Mouse (Mus musculus) heart, postnatal 14 days (tissue): ENCODE measurements around the gene Mr1. TPM values are rescaled to one million over a fixed set of nuclear protein-coding genes. Genes with fewer than 3 reads are reported as not detected.
A peak's percentile ranks its signal among the peaks of the same experiment; 100 is the strongest.
"Not testable (repeated sequence)": the region's sequence is repeated elsewhere in the genome, so short reads cannot be mapped to it uniquely, and the experiment has no call there.

Experiments used
- DNase-seq, 2 experiments: peaks; one replicate each; pipeline ENCODE4 v3.0.0; 2021 to 2022
- intact Hi-C: fragments of 180-260 bp; cut with DNase I; formaldehyde crosslinking; loops from one replicate; pipeline ENCODE4 v1.15.1; 2025
- long read RNA-seq, 2 experiments: library from polyadenylated mRNA; stranded (forward); transcript quantifications; one replicate each; pipeline ENCODE4 v2.0.0; 2021
- total RNA-seq, 2 experiments: library from RNA; stranded (reverse); gene quantifications; 2 replicates each; pipeline ENCODE4 v1.2.3; 2021

Mr1 gene
- 1 to 10 TPM; 8.1 to 9.2 TPM for total RNA-seq
- long read RNA-seq, experiment 1, transcript Mr1-201 (6 exons, 2,512 nt) = major isoform, 5 of 10 reads
- long read RNA-seq, experiment 1, partial matches to known transcripts = 0 of 10 reads
- long read RNA-seq, experiment 1, other reads (novel, unspliced or antisense) = 1 of 10 reads
- long read RNA-seq, experiment 2, transcript Mr1-204 (6 exons, 2,949 nt) = major isoform, 6 of 11 reads
- long read RNA-seq, experiment 2, partial matches to known transcripts = 0 of 11 reads
- long read RNA-seq, experiment 2, other reads (novel, unspliced or antisense) = 0 of 11 reads

DNA sequence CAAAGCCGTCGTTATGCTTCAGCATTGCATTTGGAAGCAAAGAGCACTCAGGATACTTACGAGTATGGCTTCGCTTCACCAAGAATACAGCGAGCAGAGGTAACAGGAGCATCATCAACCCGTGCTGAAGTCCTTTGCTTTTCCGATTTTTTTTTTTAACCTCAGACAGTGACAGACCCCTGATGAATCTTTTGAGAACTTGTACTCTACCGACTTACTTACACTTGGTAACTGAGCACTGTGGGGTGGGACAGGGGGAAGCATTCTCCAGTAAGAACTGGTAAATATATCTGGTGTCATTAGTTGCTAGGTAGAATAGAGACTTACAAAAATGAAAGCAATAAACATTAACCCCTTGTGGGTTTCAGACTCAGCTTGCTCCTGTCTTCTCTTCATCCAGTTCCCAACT lies at the start of gene Mr1:
TSS of gene Mr1 (minus strand) at position 243 of the 409 bp plus-strand sequence.
- intact Hi-C loops = no loop called here
- DNase-seq = peak; percentile 17 to 42

GRCm38 (mm10) chr1:155192805-155193368 lies 46.3 kb upstream of the Mr1 start:
- intact Hi-C loops = no loop called here

GRCm38 (mm10) chr1:155191671-155192070 lies 45.1 kb upstream of the Mr1 start:
- intact Hi-C loops = no loop called here
- peak; percentile 34 to 39 for DNase-seq

More at GRCm38 (mm10) chr1:155192805-155193368, 46.3 kb upstream of the Mr1 start:
- no peak for DNase-seq

DNA sequence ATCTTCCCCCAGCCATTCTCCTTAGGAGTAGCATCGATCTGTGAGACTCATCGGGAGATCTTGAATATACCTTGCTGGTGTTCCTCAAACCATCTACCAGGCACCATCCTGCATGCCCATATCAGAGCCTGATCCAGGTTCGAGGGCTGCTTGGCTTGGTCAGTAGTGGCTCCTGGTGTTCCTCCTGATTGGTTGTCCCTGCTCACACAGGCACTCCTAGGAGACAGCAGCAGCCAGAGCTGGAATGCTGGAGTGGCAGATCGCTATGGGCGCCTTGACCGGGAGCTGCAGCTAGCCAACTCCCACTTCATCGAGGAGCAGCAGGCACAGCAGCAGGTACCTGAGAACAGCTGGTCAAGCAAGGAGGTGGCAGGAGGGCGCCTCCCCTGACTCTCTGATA lies 44.6 kb upstream of the Mr1 start:
- intact Hi-C loops = no loop called here
- DNase-seq = no peak

DNA sequence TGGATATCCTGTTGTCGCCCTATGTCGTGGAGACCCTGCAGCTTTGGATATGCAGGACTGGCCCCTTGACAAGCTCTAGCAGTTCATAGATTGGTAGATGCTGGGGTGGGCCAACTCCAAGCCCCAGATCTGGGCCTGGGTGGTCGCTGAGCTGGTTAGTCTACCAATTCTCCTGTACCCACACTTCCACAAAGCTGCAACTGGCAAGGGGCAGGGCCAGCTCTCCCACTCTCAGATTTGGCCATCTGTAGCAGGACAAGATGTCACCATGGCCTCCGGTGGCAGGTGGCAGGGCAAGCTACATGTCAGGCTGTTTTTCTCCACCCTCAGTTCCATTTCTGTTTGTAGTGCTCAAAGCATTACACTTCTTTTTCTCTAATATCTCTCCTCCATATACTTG lies 42.0 kb upstream of the Mr1 start:
- DNase-seq = no peak
- intact Hi-C loops = no loop called here

GRCm38 (mm10) chr1:155184191-155184590 lies 37.6 kb upstream of the Mr1 start:
- intact Hi-C loops = no loop called here
- DNase-seq = no peak

DNA sequence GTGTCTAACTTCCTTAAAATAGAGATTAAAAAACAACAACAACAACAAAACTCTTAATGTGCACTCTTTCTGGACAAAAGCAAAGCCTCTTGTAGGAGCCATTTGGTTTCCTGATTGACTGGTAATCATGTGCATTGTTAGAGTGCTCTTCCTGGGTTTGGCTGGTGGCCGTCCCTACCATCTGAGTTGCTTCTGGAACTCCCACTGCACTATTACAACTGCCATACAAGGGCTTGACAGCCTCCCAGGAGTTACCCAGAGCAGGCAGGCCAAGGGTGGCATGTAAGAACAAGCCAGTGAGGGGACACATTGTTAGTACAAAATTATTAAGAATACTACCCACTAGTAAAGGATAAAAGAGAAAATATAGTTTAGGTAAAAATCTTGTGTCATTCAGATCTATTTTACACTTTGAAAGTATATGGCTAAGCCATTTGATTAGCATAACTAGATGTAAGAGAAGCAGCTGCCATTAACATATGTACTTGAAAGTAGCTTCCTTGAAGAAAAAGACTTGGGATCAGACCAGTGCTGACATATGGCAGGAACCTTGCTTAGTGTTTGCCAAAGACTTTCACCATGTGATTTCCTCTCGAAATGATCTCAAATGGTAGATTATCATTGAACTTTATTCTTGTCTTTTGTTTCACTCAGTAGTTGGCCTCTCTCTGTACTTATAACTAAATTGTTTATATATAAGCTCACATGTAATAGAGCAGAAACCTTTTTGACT lies 31.7 kb upstream of the Mr1 start:
- intact Hi-C loops = no loop called here
- no peak for DNase-seq

- DNase-seq = no peak
- intact Hi-C loops = no loop called here
Measured at GRCm38 (mm10) chr1:155174424-155174823, 27.8 kb upstream of the Mr1 start.

GRCm38 (mm10) chr1:155173644-155174016 lies 27.0 kb upstream of the Mr1 start:
- DNase-seq, intact Hi-C loops: not testable (repeated sequence)

DNA sequence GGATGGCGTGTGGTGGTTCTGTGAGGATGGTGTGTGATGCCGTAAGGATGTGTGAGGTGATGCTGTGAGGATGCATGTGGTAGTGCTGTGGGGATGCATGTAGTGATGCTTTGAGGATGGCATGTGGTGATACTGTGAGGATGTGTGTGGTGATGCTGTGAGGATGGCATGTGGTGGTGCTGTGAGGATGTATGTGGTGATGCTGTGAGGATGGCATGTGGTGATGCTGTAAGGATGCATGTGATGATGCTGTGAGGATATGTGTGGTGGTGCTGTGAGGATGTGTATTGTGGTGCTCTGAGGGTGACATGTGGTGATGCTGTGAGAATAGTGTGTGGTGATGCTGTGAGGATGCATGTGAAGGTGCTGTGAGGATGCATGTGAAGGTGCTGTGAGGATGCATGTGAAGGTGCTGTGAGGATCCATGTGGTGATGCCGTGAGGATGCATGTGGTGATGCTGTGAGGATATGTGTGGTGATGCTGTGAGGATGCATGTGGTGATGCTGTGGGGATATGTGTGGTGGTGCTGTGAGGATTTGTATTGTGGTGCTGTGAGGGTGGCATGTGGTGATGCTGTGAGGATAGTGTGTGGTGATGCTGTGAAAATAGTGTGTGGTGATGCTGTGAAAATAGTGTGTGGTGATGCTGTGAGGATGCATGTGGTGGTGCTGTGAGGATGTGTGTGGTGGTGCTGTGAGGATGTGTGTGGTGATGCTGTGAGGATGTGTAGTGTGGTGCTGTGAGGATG lies 26.5 kb upstream of the Mr1 start:
- DNase-seq = no peak
- intact Hi-C loops = no loop called here

- no peak for DNase-seq
- intact Hi-C loops = no loop called here
Measured at GRCm38 (mm10) chr1:155169935-155170334, 23.3 kb upstream of the Mr1 start.

GRCm38 (mm10) chr1:155167453-155167852 lies 20.8 kb upstream of the Mr1 start:
- no peak for DNase-seq
- intact Hi-C loops = no loop called here

- intact Hi-C loops = loop anchor here (2.0 to 5.0 kb wide), 2 partner anchors 60 to 112 kb away; partner anchors contain the start of gene Ier5
- peak; percentile 70 to 75 for DNase-seq
Measured at GRCm38 (mm10) chr1:155158970-155159484, 12.4 kb upstream of the Mr1 start.

DNA sequence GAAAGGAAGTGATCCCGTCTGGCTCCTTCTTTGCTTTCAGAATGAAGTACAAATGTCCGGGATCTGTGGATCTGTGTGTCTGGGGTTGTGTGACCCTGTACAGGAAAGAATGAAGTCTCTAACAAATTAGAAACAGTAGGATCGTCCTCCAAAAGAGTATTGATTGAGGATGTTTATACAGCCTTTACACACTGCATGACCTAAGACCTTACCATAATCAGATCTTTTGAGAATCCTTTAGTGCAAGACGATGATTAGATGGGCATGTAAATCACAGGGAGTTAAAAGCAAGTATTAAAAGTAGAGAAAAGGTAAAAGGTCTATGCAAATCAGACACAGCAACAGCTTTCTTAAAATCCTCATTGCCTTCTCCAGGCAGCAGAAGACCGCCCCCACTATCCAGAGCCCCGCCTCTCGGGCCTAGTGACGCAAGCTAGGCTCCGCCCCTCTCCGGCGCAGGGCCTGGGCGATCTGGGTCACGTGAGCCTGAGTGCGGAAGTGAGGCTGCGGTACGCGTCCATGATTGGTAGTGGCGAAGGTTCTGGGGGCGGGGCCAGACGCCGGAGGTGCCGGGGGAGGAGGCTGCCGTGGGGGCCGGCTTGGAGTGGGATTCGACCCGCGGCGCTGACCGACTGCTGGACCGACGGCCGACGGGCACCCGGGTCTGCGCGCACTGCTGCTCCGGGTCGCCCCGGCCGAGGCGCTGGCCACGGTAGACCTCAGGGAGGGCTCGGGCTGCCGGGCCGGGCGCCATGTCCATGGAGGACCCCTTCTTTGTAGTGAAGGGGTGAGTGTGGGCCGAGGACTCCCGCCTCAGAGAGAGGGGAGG lies 11.7 kb upstream of the Mr1 start, which contains the start of gene Stx6:
TSS of gene Stx6 (plus strand) at position 575 of the 829 bp plus-strand sequence.
- intact Hi-C loops = loop anchor here (2.0 to 5.0 kb wide), 2 partner anchors 60 to 111 kb away; partner anchors contain the start of gene Ier5
- DNase-seq = peak; percentile 98 to 99

- intact Hi-C loops = no loop called here
- DNase-seq = no peak
Measured at GRCm38 (mm10) chr1:155153906-155154305, 7.3 kb upstream of the Mr1 start.

- intact Hi-C loops = no loop called here
- no peak for DNase-seq
Measured at GRCm38 (mm10) chr1:155150821-155151220, 4.2 kb upstream of the Mr1 start.

DNA sequence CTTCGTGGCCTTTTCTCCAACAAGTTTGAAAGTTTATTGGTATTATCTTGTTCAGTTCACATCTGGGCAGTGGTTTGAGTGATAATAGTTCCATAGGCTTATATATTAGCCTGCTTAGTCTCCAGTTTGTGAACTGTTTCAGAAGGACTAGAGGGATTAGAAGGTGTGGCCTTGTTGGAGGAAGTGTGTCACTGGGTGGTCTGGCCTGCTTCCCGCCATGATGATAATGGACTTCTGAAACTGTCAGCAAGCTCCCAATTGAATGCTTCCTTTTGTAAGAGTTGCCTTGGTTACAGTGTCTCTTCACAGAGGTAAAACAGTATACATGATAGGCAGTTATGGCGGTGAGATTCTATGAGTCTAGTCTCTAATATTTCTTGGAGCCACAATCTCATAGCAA lies 2.8 kb upstream of the Mr1 start:
- DNase-seq = no peak
- intact Hi-C loops = no loop called here

- no peak for DNase-seq
- intact Hi-C loops = no loop called here
Measured at GRCm38 (mm10) chr1:155147228-155147627, 614 bp upstream of the Mr1 start.

DNA sequence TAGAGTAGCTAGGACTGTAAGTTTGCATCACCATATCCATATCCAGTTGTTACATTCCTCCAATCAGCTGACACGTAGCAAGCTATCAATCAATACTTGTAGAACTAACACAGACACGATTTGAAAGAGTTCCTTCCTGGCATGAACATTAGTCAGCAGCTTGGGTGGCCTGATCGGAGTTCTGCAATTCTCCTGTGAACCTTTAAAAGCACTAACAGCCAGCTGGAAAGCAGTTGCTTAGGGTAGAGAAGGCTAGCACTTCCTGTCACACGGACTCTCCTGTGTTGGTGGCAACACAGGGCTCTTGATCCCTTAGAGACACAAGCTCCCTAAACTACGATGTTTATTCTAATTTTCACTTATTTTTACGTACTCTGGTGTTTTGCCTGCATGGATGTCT lies 994 bp downstream of the Mr1 start:
- DNase-seq = peak in 1 of 2 experiments; percentile 19
- intact Hi-C loops = no loop called here
